Mouse (Mus musculus) kidney, postnatal 0 days (tissue): ENCODE results near the gene Kcna2. TPM values are rescaled to one million over a fixed set of nuclear protein-coding genes. Genes with fewer than 3 reads are reported as not detected.

Experiments
- ATAC-seq: fragments of 200-750 bp; cut with Nextera tagmentation; replicated peaks from 2 replicates; pipeline ENCODE4 v1.8.0; 2017; ENCODE audit warnings: low read depth, moderate number of reproducible peaks, moderate TSS enrichment, moderate library complexity; ENCODE audit not compliant: low FRiP score
- DNase-seq: peaks from one replicate; pipeline ENCODE4 v3.0.0-alpha.2; 2016; ENCODE audit warnings: low spot score
- H3K27ac ChIP-seq: fragments of 300-500 bp; sonication (generic); 2 replicates; pipeline ENCODE4 v1.5.1; 2014; ENCODE audit warnings: mild to moderate bottlenecking
- H3K27me3 ChIP-seq: fragments of 300-500 bp; sonication (generic); 2 replicates; pipeline ENCODE4 v1.6.1; 2014; ENCODE audit warnings: low read length, mixed read lengths; ENCODE audit not compliant: insufficient read depth
- H3K36me3 ChIP-seq: fragments of 300-500 bp; sonication (generic); 2 replicates; pipeline ENCODE4 v1.6.1; 2014; ENCODE audit warnings: low read length, mixed read lengths; ENCODE audit not compliant: insufficient read depth
- H3K4me1 ChIP-seq: fragments of 300-500 bp; sonication (generic); replicated peaks from 2 replicates; pipeline ENCODE4 v1.6.1; 2014; ENCODE audit warnings: antibody characterized with exemption, low read length, mixed read lengths; ENCODE audit not compliant: insufficient read depth
- H3K4me2 ChIP-seq: fragments of 300-500 bp; sonication (generic); 2 replicates; pipeline ENCODE4 v1.6.1; 2014; ENCODE audit warnings: mild to moderate bottlenecking, low read length, moderate library complexity, mixed read lengths
- H3K4me3 ChIP-seq: fragments of 300-500 bp; sonication (generic); replicated peaks from 2 replicates; pipeline ENCODE4 v1.5.1; 2014; ENCODE audit warnings: low read depth, low read length
- H3K9ac ChIP-seq: fragments of 300-500 bp; sonication (generic); 2 replicates; pipeline ENCODE4 v1.6.1; 2014; ENCODE audit warnings: low read depth, low read length
- H3K9me3 ChIP-seq: fragments of 300-500 bp; sonication (generic); replicated peaks from 2 replicates; pipeline ENCODE4 v1.6.1; 2016; ENCODE audit warnings: low read length, inconsistent platforms, mixed read lengths
- CTCF ChIP-seq: IDR thresholded peaks from 2 replicates; pipeline ENCODE4 v1.5.1; 2016; ENCODE audit warnings: antibody characterized with exemption, low read depth, mild to moderate bottlenecking, moderate library complexity
- WGBS: fragments of 180-500 bp; shearing (Covaris S2); extraction: QIAGEN DNeasy Blood & Tissue Kit; methylation state at CpG from one replicate; pipeline ENCODE4 v1.1.7; 2014; 5-methylcytosine and 5-hydroxymethylcytosine counted together
- polyA plus RNA-seq: library from polyadenylated mRNA; unstranded; fragments of >200 nt; fragmentation: Nextera tagmentation; extraction: Ambion mirVana; gene quantifications from 2 replicates; pipeline ENCODE4 v1.2.1, GENCODE M21; 2015

Kcna2 gene
- polyA plus RNA-seq, 1 experiment from 2014 or later: 0.03 TPM

DNA sequence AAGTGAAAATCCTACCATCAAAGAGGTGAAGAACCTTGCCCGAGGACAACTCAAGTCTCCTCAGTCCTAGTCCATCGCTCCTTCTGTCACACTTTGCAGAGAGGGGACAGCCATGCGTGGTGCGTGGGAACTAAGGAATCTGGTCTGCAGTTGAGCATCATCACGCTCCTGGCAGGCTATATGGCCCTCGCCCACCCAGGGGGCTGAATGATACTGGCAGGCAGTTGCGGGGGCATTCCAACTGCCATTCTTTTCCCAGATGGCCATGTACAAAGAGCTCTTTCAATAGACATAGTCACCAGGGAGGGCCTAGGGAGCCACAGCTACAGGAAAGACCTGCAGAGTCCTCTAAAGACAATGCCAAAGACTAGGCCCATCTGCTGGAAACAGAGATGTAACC lies 57.9 kb downstream of the Kcna2 start:
- no peak overlapping the region for H3K9ac ChIP-seq
- 96% methylated on average over 7 of the region's 7 CpGs for WGBS
- no peaks in the 10 kb centered on the region for H3K27me3 ChIP-seq
- H3K4me3 ChIP-seq: no peak overlapping the region
- H3K36me3 ChIP-seq: no peaks in the 10 kb centered on the region
- 0 out of 2 replicates have a peak, but pooled peaks cover 4% of the 10 kb centered on the region for H3K4me1 ChIP-seq
- H3K9me3 ChIP-seq: no peaks in the 10 kb centered on the region
- ATAC-seq (no peak), DNase-seq (no peak)
- no peak for TF ChIP-seq CTCF
- no peak overlapping the region for H3K4me2 ChIP-seq
- no peak overlapping the region for H3K27ac ChIP-seq

- H3K9me3 ChIP-seq: no peaks in the 10 kb centered on the region
- H3K36me3 ChIP-seq: no peaks in the 10 kb centered on the region
- H3K4me3 ChIP-seq: no peak overlapping the region
- no peak overlapping the region for H3K9ac ChIP-seq
- WGBS: 72% methylated on average over 3 of the region's 3 CpGs
- no peaks in the 10 kb centered on the region for H3K27me3 ChIP-seq
- ATAC-seq (no peak), DNase-seq (no peak)
- H3K4me2 ChIP-seq: 0 out of 2 replicates have a peak overlapping the region, but pooled peaks have one; percentile 45
- TF ChIP-seq CTCF: peak; percentile 34
- H3K27ac ChIP-seq: no peak overlapping the region
- H3K4me1 ChIP-seq: 0 out of 2 replicates have a peak, but pooled peaks cover 4% of the 10 kb centered on the region
These were observed 58.5 kb downstream of the Kcna2 start for GRCm38 (mm10) chr3:107159418-107159817.

DNA sequence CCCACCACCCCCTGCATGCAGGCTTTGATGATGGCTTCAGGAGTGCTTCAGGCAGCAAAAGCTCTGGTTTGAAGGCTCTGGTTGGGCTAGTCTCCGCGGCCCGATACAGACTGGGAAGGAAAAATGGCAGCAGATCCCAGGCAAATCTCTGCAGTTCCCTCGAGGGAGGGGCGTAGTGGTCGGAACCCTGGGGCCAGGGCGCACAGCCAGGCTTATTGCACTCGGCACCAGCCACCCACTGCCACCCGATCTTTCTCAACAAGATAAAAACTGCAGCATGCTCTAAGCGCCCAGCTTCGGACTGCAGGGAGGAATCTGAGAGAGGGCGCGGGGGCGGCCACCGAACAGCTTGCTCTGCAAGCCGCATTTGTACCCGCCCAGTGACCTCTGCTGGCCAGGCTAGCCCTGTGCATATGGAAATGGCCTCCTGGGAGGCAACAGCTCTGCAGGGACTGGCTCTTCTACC lies 58.9 kb downstream of the Kcna2 start:
- 2% methylated on average over 17 of the region's 17 CpGs for WGBS
- no peak overlapping the region for H3K4me3 ChIP-seq
- peak overlapping the region; percentile 45 for H3K4me2 ChIP-seq
- peak; percentile 59 for TF ChIP-seq CTCF
- H3K9ac ChIP-seq: no peak overlapping the region
- no peaks in the 10 kb centered on the region for H3K27me3 ChIP-seq
- H3K27ac ChIP-seq: no peak overlapping the region
- H3K9me3 ChIP-seq: no peaks in the 10 kb centered on the region
- DNase-seq (peak; percentile 48), ATAC-seq (peak; percentile 68; the same call in 1 of the 2 replicates)
- no peaks in the 10 kb centered on the region for H3K36me3 ChIP-seq
- 0 out of 2 replicates have a peak, but pooled peaks cover 4% of the 10 kb centered on the region for H3K4me1 ChIP-seq

GRCm38 (mm10) chr3:107162741-107163140 lies 61.8 kb downstream of the Kcna2 start:
- Histone ChIP-seq H3K4me2 (no peak overlapping the region), H3K9ac (no peak overlapping the region), H3K4me1 (0 out of 2 replicates have a peak, but pooled peaks cover 4% of the 10 kb centered on the region), H3K4me3 (no peak overlapping the region), H3K36me3 (no peaks in the 10 kb centered on the region), H3K27ac (no peak overlapping the region), H3K27me3 (no peaks in the 10 kb centered on the region), H3K9me3 (no peaks in the 10 kb centered on the region)
- no peak for ATAC-seq
- DNase-seq: no peak
- no peak for TF ChIP-seq CTCF
- WGBS: 81% methylated on average over 2 of the region's 2 CpGs

Other genes with a start within 250 kb of the Kcna2 start
- gene Kcna3, start 65.0 kb upstream of the Kcna2 start, polyA plus RNA-seq: 0.59 and 0.73 TPM in 2 replicates
- gene Kcna10, start 81.9 kb downstream of the Kcna2 start, polyA plus RNA-seq: not detected in 2 replicates
- 0.93 and 1.2 TPM in 2 replicates for gene Cym, start 120.6 kb downstream of the Kcna2 start, polyA plus RNA-seq
- gene A630076J17Rik, start 129.5 kb downstream of the Kcna2 start, polyA plus RNA-seq: not detected in 2 replicates
- gene Prok1, start 138.6 kb downstream of the Kcna2 start, polyA plus RNA-seq: 0.09 and 0.17 TPM in 2 replicates
- gene Lamtor5, start 177.7 kb downstream of the Kcna2 start, polyA plus RNA-seq: 247 and 248 TPM in 2 replicates
- 20.8 and 22.7 TPM in 2 replicates for gene Slc16a4, start 190.1 kb downstream of the Kcna2 start, polyA plus RNA-seq
- 12.7 and 12.8 TPM in 2 replicates for gene Rbm15, start 232.5 kb downstream of the Kcna2 start, polyA plus RNA-seq